Mouse (Mus musculus) midbrain, embryonic 16.5 days (tissue): ENCODE results near the gene Gm10188. TPM values are rescaled to one million over a fixed set of nuclear protein-coding genes. Genes with fewer than 3 reads are reported as not detected.

ENCODE experiments used
- ATAC-seq: fragments of 200-750 bp; cut with Nextera tagmentation; 2 replicates; pipeline ENCODE4 v1.8.0; 2017; ENCODE audit warnings: moderate TSS enrichment
- H3K27ac ChIP-seq: fragments of 300-500 bp; sonication (generic); 2 replicates; pipeline ENCODE4 v1.5.1; 2014; ENCODE audit warnings: mild to moderate bottlenecking, low read length, mixed read lengths
- H3K27me3 ChIP-seq: fragments of 300-500 bp; sonication (generic); 2 replicates; pipeline ENCODE4 v1.6.1; 2014; ENCODE audit warnings: low read depth, low read length, mixed read lengths; ENCODE audit not compliant: control insufficient read depth, insufficient read depth
- H3K36me3 ChIP-seq: fragments of 300-500 bp; sonication (generic); 2 replicates; pipeline ENCODE4 v1.6.1; 2014; ENCODE audit warnings: mild to moderate bottlenecking, low read length, moderate library complexity, mixed read lengths; ENCODE audit not compliant: control insufficient read depth, insufficient read depth
- H3K4me1 ChIP-seq: fragments of 300-500 bp; sonication (generic); 2 replicates; pipeline ENCODE4 v1.6.1; 2014; ENCODE audit warnings: mild to moderate bottlenecking, low read length, mixed read lengths; ENCODE audit not compliant: control insufficient read depth, insufficient read depth
- H3K4me2 ChIP-seq: fragments of 300-500 bp; sonication (generic); 2 replicates; pipeline ENCODE4 v1.6.1; 2014; ENCODE audit warnings: mild to moderate bottlenecking, low read length, mixed read lengths
- H3K4me3 ChIP-seq: fragments of 300-500 bp; sonication (generic); 2 replicates; pipeline ENCODE4 v1.5.1; 2014; ENCODE audit warnings: low read depth, mild to moderate bottlenecking, low read length, moderate library complexity, mixed read lengths
- H3K9ac ChIP-seq: fragments of 300-500 bp; sonication (generic); 2 replicates; pipeline ENCODE4 v1.6.1; 2014; ENCODE audit warnings: low read depth, low read length, mixed read lengths
- H3K9me3 ChIP-seq: fragments of 300-500 bp; sonication (generic); replicated peaks from 2 replicates; pipeline ENCODE4 v1.6.1; 2014; ENCODE audit warnings: mild to moderate bottlenecking, low read length, mixed read lengths; ENCODE audit not compliant: control insufficient read depth, poor library complexity, severe bottlenecking
- WGBS: fragments of 180-500 bp; shearing (Covaris S2); extraction: QIAGEN DNeasy Blood & Tissue Kit; methylation state at CpG from one replicate; pipeline ENCODE4 v1.1.7; 2014; 5-methylcytosine and 5-hydroxymethylcytosine counted together
- polyA plus RNA-seq: library from polyadenylated mRNA; unstranded; fragments of >200 nt; fragmentation: Nextera tagmentation; extraction: Ambion mirVana; gene quantifications from 2 replicates; pipeline ENCODE4 v1.2.1, GENCODE M21; 2015

Gm10188 gene
- polyA plus RNA-seq, 1 experiment from 2014 or later: 0.28 TPM

DNA sequence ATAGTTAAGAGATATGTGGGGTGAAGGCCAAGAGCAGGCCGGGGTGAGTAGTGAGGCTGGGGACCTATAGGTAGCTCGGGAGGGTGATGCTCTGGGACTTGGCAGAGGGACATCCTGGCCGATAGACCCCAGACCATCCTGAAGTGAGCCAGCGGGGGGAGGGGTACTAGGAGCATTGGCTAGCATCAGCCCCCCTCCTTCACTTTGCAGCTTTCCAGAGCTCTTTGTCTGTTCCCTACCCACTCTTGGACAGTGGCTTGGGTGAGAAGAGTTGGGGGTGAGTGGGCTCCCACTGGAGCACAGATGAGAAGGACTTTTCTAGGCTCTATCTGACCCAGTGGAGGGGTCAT, 28.1 kb downstream of the Gm10188 start:
- WGBS: 4% methylated on average over 4 of the region's 4 CpGs
- H3K9me3 ChIP-seq: no peaks in the 10 kb centered on the region
- peak overlapping the region; percentile 46 for H3K4me2 ChIP-seq
- peaks cover 62% of the 10 kb centered on the region for H3K4me1 ChIP-seq
- no peaks in the 10 kb centered on the region for H3K27me3 ChIP-seq
- no peaks in the 10 kb centered on the region for H3K36me3 ChIP-seq
- H3K9ac ChIP-seq: peak overlapping the region; percentile 33
- peak overlapping the region; percentile 78 for H3K27ac ChIP-seq
- peak; percentile 8; the same call in 1 of the 2 replicates for ATAC-seq
- H3K4me3 ChIP-seq: peak overlapping the region; percentile 28

DNA sequence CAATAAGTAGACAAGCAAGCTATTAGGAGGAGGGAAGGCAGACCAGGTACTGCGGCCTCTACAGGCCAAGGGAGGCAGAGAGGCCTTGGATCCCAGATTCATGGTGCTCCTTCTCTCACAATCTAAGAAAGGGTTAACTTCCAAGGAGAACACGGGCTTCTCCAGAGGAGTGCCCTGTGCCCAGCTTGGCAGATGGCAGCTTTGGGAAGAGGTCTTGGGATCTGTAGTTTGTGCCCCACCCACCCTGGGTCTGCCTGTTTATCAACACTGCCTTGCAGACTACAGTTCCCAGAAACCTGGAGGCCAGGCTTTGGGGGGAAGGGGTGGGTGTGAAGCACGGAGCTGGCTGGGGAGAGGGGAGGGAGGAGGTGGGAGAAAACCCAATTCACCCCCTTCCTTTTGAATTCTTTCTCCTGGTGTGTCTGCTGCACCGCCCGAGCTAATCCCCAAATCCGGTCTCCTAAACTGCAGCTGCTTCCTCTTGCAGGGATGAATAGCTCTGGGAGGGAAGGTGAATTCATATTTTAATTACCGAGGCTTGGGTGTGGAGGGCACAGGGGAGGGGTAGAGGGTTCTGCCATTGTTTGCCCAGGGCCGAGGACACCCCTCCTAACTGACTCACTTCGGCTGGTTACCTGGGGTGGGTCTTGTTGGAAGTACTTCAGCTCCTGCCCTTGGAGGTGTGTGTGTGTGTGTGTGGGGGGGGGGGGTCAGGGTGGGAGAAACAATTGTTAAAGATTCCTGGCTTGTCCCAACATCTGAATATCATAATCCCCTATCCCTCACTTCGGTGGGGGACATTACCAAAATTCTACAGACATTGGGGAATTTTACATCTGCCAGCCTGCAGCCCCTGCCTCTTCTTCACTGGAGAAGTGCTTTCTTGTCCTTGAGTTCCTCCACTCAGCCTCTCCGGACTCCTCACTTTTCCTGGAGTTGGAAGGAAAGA, 28.7 kb downstream of the Gm10188 start:
- Histone ChIP-seq H3K27me3 (no peaks in the 10 kb centered on the region), H3K9ac (peak overlapping the region; percentile 55), H3K4me3 (peak overlapping the region; percentile 28), H3K4me2 (peak overlapping the region; percentile 46), H3K4me1 (peaks cover 68% of the 10 kb centered on the region), H3K9me3 (no peaks in the 10 kb centered on the region), H3K27ac (peak overlapping the region; percentile 78), H3K36me3 (no peaks in the 10 kb centered on the region)
- peak; percentile 84 for ATAC-seq
- WGBS: 3% methylated on average over 11 of the region's 11 CpGs

DNA sequence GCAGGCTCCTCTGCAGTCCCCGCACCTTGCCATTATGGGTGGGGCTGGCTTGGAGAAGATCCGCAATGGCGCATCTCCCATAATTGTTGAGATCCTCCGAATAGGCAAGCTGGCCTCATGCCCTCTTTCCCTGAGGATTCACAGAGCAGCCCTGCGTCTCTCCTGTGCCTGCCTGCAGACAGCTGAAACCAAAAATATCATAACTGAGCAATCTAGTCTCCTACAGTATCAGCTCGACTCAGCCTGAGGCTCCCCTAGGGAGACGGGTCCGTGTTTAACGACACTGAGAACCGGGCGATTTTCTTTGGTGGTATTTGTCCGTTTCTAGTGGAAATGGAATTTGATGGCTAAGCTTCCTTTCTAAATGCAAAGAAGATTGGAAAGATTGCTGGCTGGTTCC, 29.6 kb downstream of the Gm10188 start:
- Histone ChIP-seq H3K4me2 (peak overlapping the region; percentile 46), H3K9ac (peak overlapping the region; percentile 15; the same call in 1 of the 2 replicates), H3K4me1 (peaks cover 74% of the 10 kb centered on the region), H3K27me3 (no peaks in the 10 kb centered on the region), H3K9me3 (no peaks in the 10 kb centered on the region), H3K27ac (peak overlapping the region; percentile 78), H3K36me3 (no peaks in the 10 kb centered on the region), H3K4me3 (peak overlapping the region; percentile 10)
- WGBS: 3% methylated on average over 12 of the region's 12 CpGs
- ATAC-seq: no peak

DNA sequence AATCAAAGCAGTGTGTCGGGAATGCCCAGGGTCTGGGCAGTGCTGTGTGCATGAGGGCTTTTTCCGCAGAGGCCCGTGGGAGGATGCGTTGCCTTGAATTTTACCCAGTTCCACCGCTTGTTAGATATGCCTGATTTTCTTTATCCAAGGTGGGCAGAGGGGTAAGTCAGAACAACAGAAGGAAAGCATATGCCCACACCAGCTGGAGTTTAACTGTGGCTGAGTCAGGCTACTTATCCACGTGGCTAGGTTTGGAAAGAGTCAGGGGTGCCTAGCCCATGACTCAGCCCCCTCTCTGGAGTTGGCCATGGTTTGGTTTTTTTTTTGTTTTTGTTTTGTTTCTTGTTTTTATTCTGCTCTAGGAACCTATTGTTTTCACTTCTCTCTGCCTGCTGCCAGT, 30.3 kb downstream of the Gm10188 start:
- peak overlapping the region; percentile 78 for H3K27ac ChIP-seq
- H3K9me3 ChIP-seq: no peaks in the 10 kb centered on the region
- WGBS: 61% methylated on average over 6 of the region's 6 CpGs
- H3K4me2 ChIP-seq: no peak overlapping the region
- no peak overlapping the region for H3K9ac ChIP-seq
- H3K27me3 ChIP-seq: no peaks in the 10 kb centered on the region
- ATAC-seq: no peak
- no peak overlapping the region for H3K4me3 ChIP-seq
- peaks cover 81% of the 10 kb centered on the region for H3K4me1 ChIP-seq
- no peaks in the 10 kb centered on the region for H3K36me3 ChIP-seq

DNA sequence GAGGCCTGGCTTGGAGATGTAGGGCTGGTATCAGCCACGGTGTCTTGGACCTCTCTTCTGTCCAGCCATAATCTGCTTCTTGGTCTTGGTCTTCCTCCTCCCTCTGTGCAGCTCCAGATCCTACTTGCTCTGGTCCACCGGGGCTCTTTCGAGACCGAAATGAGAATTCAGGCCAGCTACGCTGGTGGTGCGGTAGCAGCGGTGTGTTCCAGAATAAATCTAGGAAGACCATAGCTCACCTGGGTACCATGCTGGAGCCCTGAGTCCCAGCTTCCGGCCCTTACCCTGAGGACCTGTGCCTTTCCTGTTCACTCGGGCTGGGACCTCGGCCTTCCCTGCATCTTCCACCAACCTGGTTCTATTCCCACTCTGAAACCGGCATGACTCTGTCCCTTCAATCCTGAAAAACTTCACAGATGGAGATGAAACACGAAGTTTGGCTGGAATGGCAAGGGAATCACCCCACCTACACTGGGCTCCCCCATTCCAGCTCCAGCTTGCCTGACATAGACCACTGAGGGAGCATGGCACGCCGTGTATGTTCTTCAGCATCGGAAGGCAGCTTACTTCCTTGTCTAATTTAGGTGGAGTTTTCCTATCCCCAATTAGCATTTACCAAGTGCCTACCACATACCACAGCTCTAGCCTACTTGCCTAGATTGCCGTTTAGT, 31.0 kb downstream of the Gm10188 start:
- peak overlapping the region; percentile 78 for H3K27ac ChIP-seq

DNA sequence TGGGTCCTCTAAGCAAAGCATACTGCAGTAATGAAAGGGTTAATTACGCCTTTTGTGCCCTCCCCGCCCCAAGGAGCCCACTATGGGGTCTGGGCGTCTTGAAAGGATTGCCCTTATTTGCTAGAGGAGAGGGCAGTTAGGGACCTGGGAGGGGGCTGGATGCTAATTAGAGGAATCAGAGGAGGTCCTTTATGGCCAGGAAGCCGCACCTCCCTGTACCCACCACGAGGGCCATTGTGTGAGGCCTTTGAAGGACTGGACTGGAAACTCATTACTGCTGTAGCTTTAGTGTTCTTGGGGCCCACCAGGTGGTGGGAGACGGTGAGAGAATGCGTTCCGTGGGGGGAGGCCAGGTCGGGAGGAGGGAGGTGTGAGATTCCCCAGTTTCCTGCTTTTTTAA, 31.9 kb downstream of the Gm10188 start:
- Histone ChIP-seq H3K9ac (peak overlapping the region; percentile 30; the same call in 1 of the 2 replicates), H3K9me3 (no peaks in the 10 kb centered on the region), H3K4me3 (no peak overlapping the region), H3K4me2 (peak overlapping the region; percentile 15), H3K27ac (peak overlapping the region; percentile 51), H3K4me1 (peaks cover 91% of the 10 kb centered on the region), H3K27me3 (no peaks in the 10 kb centered on the region), H3K36me3 (no peaks in the 10 kb centered on the region)
- ATAC-seq: no peak
- WGBS: 4% methylated on average over 9 of the region's 9 CpGs

More for the DNA sequence above, 31.0 kb downstream of the Gm10188 start:
- Histone ChIP-seq H3K27me3 (no peaks in the 10 kb centered on the region), H3K9ac (peak overlapping the region; percentile 30), H3K36me3 (no peaks in the 10 kb centered on the region), H3K4me3 (no peak overlapping the region), H3K9me3 (no peaks in the 10 kb centered on the region), H3K4me1 (peaks cover 88% of the 10 kb centered on the region), H3K4me2 (no peak overlapping the region)
- 73% methylated on average over 16 of the region's 16 CpGs for WGBS
- ATAC-seq: no peak

DNA sequence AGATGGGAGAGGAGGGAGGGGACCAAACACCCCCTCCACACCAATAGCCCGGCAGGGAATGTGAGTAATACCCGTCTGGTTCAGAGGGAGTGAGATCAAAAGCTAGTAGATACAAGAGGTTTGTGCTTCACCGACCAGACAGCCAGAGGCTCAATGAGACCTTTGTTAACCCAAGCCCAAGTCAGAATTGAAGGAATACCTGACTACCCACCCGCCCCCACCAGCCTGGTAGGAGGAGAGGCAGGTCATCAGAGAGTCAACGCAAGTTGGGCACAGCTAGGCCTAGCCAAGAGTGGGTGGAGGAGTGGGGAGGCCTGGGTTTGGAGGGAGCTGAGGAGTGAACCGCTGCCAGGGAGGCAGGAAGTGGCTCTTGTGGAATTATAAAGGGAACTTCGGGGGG, 33.2 kb downstream of the Gm10188 start:
- Histone ChIP-seq H3K4me3 (peak overlapping the region; percentile 3; the same call in 1 of the 2 replicates), H3K36me3 (no peaks in the 10 kb centered on the region), H3K4me1 (peaks cover 82% of the 10 kb centered on the region), H3K27me3 (no peaks in the 10 kb centered on the region), H3K27ac (peak overlapping the region; percentile 65), H3K4me2 (peak overlapping the region; percentile 93), H3K9ac (peak overlapping the region; percentile 60), H3K9me3 (no peaks in the 10 kb centered on the region)
- 10% methylated on average over 7 of the region's 7 CpGs for WGBS
- ATAC-seq: no peak

DNA sequence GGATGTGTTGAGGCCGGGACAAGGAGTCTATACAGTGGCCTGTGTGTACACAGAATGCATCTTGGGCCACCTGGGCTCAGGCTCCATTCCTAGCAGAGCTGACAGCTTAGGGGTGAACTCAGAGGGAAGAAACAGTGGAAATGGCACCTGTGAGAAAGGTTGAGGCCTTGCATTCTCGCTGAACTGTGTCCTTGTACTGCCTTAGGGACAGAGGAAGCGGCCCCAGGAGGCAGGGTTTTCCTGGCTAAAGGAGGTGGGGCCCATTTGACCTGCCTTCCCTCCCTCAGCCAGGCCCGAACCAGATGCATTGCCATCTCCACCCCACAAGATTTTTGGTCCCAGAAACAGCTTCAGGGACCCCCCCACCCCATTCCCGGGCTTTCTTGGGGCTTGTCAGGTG, 33.9 kb downstream of the Gm10188 start:
- 30% methylated on average over 5 of the region's 5 CpGs for WGBS
- no peak for ATAC-seq
- H3K27ac ChIP-seq: peak overlapping the region; percentile 65
- H3K4me1 ChIP-seq: peaks cover 76% of the 10 kb centered on the region
- H3K27me3 ChIP-seq: no peaks in the 10 kb centered on the region
- no peaks in the 10 kb centered on the region for H3K36me3 ChIP-seq
- H3K4me2 ChIP-seq: peak overlapping the region; percentile 93
- 0 out of 2 replicates have a peak overlapping the region, but pooled peaks have one; percentile 3 for H3K4me3 ChIP-seq
- H3K9ac ChIP-seq: peak overlapping the region; percentile 60
- no peaks in the 10 kb centered on the region for H3K9me3 ChIP-seq

DNA sequence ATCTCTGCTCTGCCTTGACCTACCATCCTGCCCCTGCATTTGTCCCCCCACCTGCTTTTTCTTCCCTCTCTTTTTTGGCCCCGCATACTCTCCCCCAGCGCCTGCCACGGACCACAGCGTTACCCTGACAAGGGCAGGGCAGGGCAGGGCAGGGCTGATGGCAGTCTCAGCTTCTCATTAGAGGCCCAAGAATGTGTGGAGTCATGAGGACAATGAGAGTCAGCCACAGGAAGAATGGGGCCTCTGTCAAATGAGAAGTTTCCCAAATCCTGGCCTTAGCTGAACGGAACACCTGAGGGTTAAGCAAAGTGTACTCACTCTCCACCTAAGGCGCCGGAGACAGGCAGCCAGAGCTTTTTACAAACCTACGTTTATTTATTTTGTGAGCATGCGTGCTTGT, 34.5 kb downstream of the Gm10188 start:
- WGBS: 33% methylated on average over 9 of the region's 9 CpGs
- Histone ChIP-seq H3K4me2 (peak overlapping the region; percentile 93), H3K4me3 (no peak overlapping the region), H3K27ac (peak overlapping the region; percentile 47; the same call in 1 of the 2 replicates), H3K4me1 (peaks cover 70% of the 10 kb centered on the region), H3K27me3 (no peaks in the 10 kb centered on the region), H3K9ac (peak overlapping the region; percentile 60), H3K9me3 (no peaks in the 10 kb centered on the region), H3K36me3 (no peaks in the 10 kb centered on the region)
- no peak for ATAC-seq
